Mouse (Mus musculus): ENCODE data around the gene Sct. TPM values are rescaled to one million over a fixed set of nuclear protein-coding genes. Genes with fewer than 3 reads are reported as not detected.

Sct gene
- total and polyA plus RNA-seq, 3 experiments = not detected

- 1% methylated on average over 53 of the region's 53 CpGs for WGBS
- Histone ChIP-seq H3K9ac (ENCODE audit: low read depth, low read length) (peak overlapping the region; percentile 7), H3K36me3 (ENCODE audit: control insufficient read depth, insufficient read depth, low read length) (no peaks in the 10 kb centered on the region), H3K4me1 (ENCODE audit: control insufficient read depth, insufficient read depth, low read length) (peaks cover 4% of the 10 kb centered on the region), H3K79me2 (replicated peaks; ENCODE audit: control insufficient read depth, insufficient read depth, low read length) (no peaks in the 10 kb centered on the region), H3K27me3 (ENCODE audit: control insufficient read depth, insufficient read depth, low read length) (peaks cover 16% of the 10 kb centered on the region), H3K27ac (no peak overlapping the region), H3K4me3 (no peak overlapping the region; the same call in 1 of the 2 replicates)
- intact Hi-C loops (cut with DNase I) = no loop called here
- no peak for TF ChIP-seq EP300 (IDR thresholded peaks at IDR 0.05; ENCODE audit: insufficient read depth, low read depth, low read length)
- TF ChIP-seq POLR2A (IDR thresholded peaks at IDR 0.05; ENCODE audit: insufficient read depth, low read depth, low read length) = no peak
- 0 out of 2 replicates have a peak, but pooled peaks have one; percentile 19 for TF ChIP-seq CTCF (IDR thresholded peaks at IDR 0.05)
- DNase-seq = peak; percentile 36 to 46
Measured at GRCm38 (mm10) chr7:141293852-141294471, 15.0 kb upstream of the Sct start.

DNA sequence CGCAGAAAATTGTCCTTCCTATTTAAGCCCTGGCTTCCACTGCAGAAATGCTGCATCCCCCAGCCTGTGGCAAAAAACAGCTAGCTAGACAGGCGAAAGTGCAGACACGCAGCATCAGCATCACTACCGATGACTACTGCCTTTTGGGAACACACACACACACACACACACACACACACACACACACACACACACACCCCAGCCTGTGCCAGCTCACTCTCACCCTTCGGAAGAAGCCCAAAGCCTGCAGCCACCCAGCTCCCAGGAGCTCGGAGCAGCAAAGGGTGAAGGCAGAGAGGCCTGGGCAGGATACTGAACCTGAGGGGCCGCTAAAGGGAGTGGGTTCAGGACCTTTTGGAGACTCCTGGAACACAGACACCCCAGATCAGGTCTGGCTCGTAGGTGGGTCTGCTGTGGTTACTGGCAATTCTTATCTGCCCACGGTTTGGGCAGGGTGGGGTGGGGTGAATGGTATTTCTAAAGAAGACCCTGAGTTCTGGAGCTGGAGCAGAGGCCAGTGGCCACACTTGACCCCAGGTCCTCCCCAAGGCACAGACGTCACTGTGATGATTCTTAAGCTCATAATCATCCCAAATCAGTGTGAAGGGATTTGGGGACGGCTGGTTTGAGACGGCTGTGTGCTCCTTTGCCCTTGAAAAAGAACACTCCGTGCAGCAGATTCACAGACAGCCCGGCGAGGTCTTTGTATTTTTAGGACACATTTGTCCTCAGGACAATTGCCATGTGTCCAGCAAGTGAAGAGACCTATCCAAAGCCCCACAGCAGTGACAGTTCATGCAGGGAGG lies 13.9 kb upstream of the Sct start:
- H3K36me3 ChIP-seq (ENCODE audit: control insufficient read depth, insufficient read depth, low read length) = no peaks in the 10 kb centered on the region
- H3K79me2 ChIP-seq (replicated peaks; ENCODE audit: control insufficient read depth, insufficient read depth, low read length) = no peaks in the 10 kb centered on the region
- 56% methylated on average over 15 of the region's 15 CpGs for WGBS
- peaks cover 4% of the 10 kb centered on the region for H3K4me1 ChIP-seq (ENCODE audit: control insufficient read depth, insufficient read depth, low read length)
- no peak for DNase-seq
- peaks cover 16% of the 10 kb centered on the region for H3K27me3 ChIP-seq (ENCODE audit: control insufficient read depth, insufficient read depth, low read length)
- intact Hi-C loops (cut with DNase I) = no loop called here
- TF ChIP-seq CTCF (IDR thresholded peaks at IDR 0.05) = no peak
- TF ChIP-seq POLR2A (IDR thresholded peaks at IDR 0.05; ENCODE audit: insufficient read depth, low read depth, low read length) = no peak
- TF ChIP-seq EP300 (IDR thresholded peaks at IDR 0.05; ENCODE audit: insufficient read depth, low read depth, low read length) = no peak
- no peak overlapping the region for H3K27ac ChIP-seq
- H3K4me3 ChIP-seq = no peak overlapping the region
- no peak overlapping the region for H3K9ac ChIP-seq (ENCODE audit: low read depth, low read length)

GRCm38 (mm10) chr7:141291921-141292582 lies 13.1 kb upstream of the Sct start, which contains the start of gene Drd4:
Gene Drd4, plus strand, starts transcription at chr7:141292006.
- H3K79me2 ChIP-seq (replicated peaks; ENCODE audit: control insufficient read depth, insufficient read depth, low read length) = no peaks in the 10 kb centered on the region
- H3K9ac ChIP-seq (ENCODE audit: low read depth, low read length) = peak within 1 kb of the TSS; percentile 29; the same call in 1 of the 2 replicates
- peaks cover 4% of the 10 kb centered on the region for H3K4me1 ChIP-seq (ENCODE audit: control insufficient read depth, insufficient read depth, low read length)
- no peaks in the 10 kb centered on the region for H3K36me3 ChIP-seq (ENCODE audit: control insufficient read depth, insufficient read depth, low read length)
- TF ChIP-seq CTCF (IDR thresholded peaks at IDR 0.05) = no peak
- no peak within 1 kb of the TSS for H3K27ac ChIP-seq
- DNase-seq = no peak
- no peak within 1 kb of the TSS for H3K4me3 ChIP-seq
- WGBS = 6% methylated on average over 44 of the region's 46 CpGs
- H3K27me3 ChIP-seq (ENCODE audit: control insufficient read depth, insufficient read depth, low read length) = peaks cover 16% of the 10 kb centered on the region
- intact Hi-C loops (cut with DNase I) = no loop called here

GRCm38 (mm10) chr7:141288042-141288441 lies 9.1 kb upstream of the Sct start:
- DNase-seq = no peak
- no peaks in the 10 kb centered on the region for H3K4me1 ChIP-seq (ENCODE audit: control insufficient read depth, insufficient read depth, low read length)
- H3K79me2 ChIP-seq (replicated peaks; ENCODE audit: control insufficient read depth, insufficient read depth, low read length) = no peaks in the 10 kb centered on the region
- no peak for TF ChIP-seq CTCF (IDR thresholded peaks at IDR 0.05)
- no peak for TF ChIP-seq EP300 (IDR thresholded peaks at IDR 0.05; ENCODE audit: insufficient read depth, low read depth, low read length)
- TF ChIP-seq POLR2A (IDR thresholded peaks at IDR 0.05; ENCODE audit: insufficient read depth, low read depth, low read length) = no peak
- no peak overlapping the region for H3K4me3 ChIP-seq
- no peak overlapping the region for H3K9ac ChIP-seq (ENCODE audit: low read depth, low read length)
- 82% methylated on average over 3 of the region's 3 CpGs for WGBS
- no peak overlapping the region for H3K27ac ChIP-seq
- H3K27me3 ChIP-seq (ENCODE audit: control insufficient read depth, insufficient read depth, low read length) = peaks cover 4% of the 10 kb centered on the region
- intact Hi-C loops (cut with DNase I) = no loop called here
- H3K36me3 ChIP-seq (ENCODE audit: control insufficient read depth, insufficient read depth, low read length) = no peaks in the 10 kb centered on the region

- intact Hi-C loops (cut with DNase I) = no loop called here
- Histone ChIP-seq H3K9ac (ENCODE audit: low read depth, low read length) (no peak overlapping the region), H3K4me3 (no peak overlapping the region), H3K4me1 (ENCODE audit: control insufficient read depth, insufficient read depth, low read length) (no peaks in the 10 kb centered on the region), H3K27ac (no peak overlapping the region), H3K79me2 (replicated peaks; ENCODE audit: control insufficient read depth, insufficient read depth, low read length) (no peaks in the 10 kb centered on the region), H3K27me3 (ENCODE audit: control insufficient read depth, insufficient read depth, low read length) (peaks cover 1% of the 10 kb centered on the region; the same call in 1 of the 2 replicates), H3K36me3 (ENCODE audit: control insufficient read depth, insufficient read depth, low read length) (no peaks in the 10 kb centered on the region)
- WGBS = 67% methylated on average over 4 of the region's 4 CpGs
- DNase-seq = no peak
- TF ChIP-seq POLR2A (IDR thresholded peaks at IDR 0.05; ENCODE audit: insufficient read depth, low read depth, low read length) = no peak
Measured at GRCm38 (mm10) chr7:141282756-141283155, 3.8 kb upstream of the Sct start.

DNA sequence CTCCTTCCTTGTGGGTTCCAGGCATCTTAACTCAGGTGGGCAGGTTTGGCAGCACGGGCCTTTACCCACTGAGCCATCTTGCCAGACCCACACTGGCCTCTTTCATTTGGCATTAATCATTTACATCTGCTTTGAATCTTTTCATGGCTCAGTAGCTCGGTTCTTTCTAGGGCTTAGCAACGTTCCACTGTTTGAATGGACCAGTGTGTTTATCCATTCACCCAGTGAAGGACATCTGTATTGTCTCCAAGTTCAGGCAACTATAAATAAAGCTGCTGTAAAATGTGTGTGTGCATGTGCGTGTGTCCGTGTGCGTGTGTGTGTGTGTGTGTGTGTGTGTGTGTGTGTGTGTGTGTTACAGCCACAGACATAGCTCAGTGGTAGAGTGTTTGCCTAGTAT lies 2.5 kb upstream of the Sct start:
- H3K27ac ChIP-seq = no peak overlapping the region
- no peak overlapping the region for H3K4me3 ChIP-seq
- H3K4me1 ChIP-seq (ENCODE audit: control insufficient read depth, insufficient read depth, low read length) = no peaks in the 10 kb centered on the region
- intact Hi-C loops (cut with DNase I) = no loop called here
- H3K79me2 ChIP-seq (replicated peaks; ENCODE audit: control insufficient read depth, insufficient read depth, low read length) = no peaks in the 10 kb centered on the region
- no peak for TF ChIP-seq EP300 (IDR thresholded peaks at IDR 0.05; ENCODE audit: insufficient read depth, low read depth, low read length)
- no peak for TF ChIP-seq POLR2A (IDR thresholded peaks at IDR 0.05; ENCODE audit: insufficient read depth, low read depth, low read length)
- TF ChIP-seq CTCF (IDR thresholded peaks at IDR 0.05) = no peak
- WGBS = 86% methylated on average over 6 of the region's 6 CpGs
- no peak for DNase-seq
- peaks cover 1% of the 10 kb centered on the region; the same call in 1 of the 2 replicates for H3K27me3 ChIP-seq (ENCODE audit: control insufficient read depth, insufficient read depth, low read length)
- no peaks in the 10 kb centered on the region for H3K36me3 ChIP-seq (ENCODE audit: control insufficient read depth, insufficient read depth, low read length)
- no peak overlapping the region for H3K9ac ChIP-seq (ENCODE audit: low read depth, low read length)
